Mouse (Mus musculus) kidney, embryonic 14.5 days (tissue): Measurements from ENCODE around the gene Olfr132. TPM values are rescaled to one million over a fixed set of nuclear protein-coding genes. Genes with fewer than 3 reads are reported as not detected.
"Not testable (repeated sequence)": the region's sequence is repeated elsewhere in the genome, so short reads cannot be mapped to it uniquely, and the experiment has no call there.

Source experiments
- ATAC-seq: fragments of 200-750 bp; cut with Nextera tagmentation; 2 replicates; pipeline ENCODE4 v1.8.0; 2017; ENCODE audit warnings: moderate number of reproducible peaks, mild to moderate bottlenecking, moderate TSS enrichment, moderate library complexity; ENCODE audit not compliant: low FRiP score, low TSS enrichment
- H3K27ac ChIP-seq: fragments of 300-500 bp; sonication (generic); 2 replicates; pipeline ENCODE4 v1.5.1; 2014; ENCODE audit warnings: low read depth, mild to moderate bottlenecking, low read length, moderate library complexity, mixed read lengths
- H3K27me3 ChIP-seq: fragments of 300-500 bp; sonication (generic); 2 replicates; pipeline ENCODE4 v1.6.1; 2014; ENCODE audit warnings: mild to moderate bottlenecking, low read length; ENCODE audit not compliant: control insufficient read depth, insufficient read depth
- H3K36me3 ChIP-seq: fragments of 300-500 bp; sonication (generic); 2 replicates; pipeline ENCODE4 v1.6.1; 2014; ENCODE audit warnings: low read length, mixed read lengths; ENCODE audit not compliant: control insufficient read depth, insufficient read depth
- H3K4me1 ChIP-seq: fragments of 300-500 bp; sonication (generic); 2 replicates; pipeline ENCODE4 v1.6.1; 2014; ENCODE audit warnings: low read length, mixed read lengths; ENCODE audit not compliant: control insufficient read depth, insufficient read depth
- H3K4me2 ChIP-seq: fragments of 300-500 bp; sonication (generic); replicated peaks from 2 replicates; pipeline ENCODE4 v1.6.1; 2014; ENCODE audit warnings: low read depth, mild to moderate bottlenecking, low read length
- H3K4me3 ChIP-seq: fragments of 300-500 bp; sonication (generic); 2 replicates; pipeline ENCODE4 v1.5.1; 2014; ENCODE audit warnings: mild to moderate bottlenecking, low read length
- H3K9ac ChIP-seq: fragments of 300-500 bp; sonication (generic); 2 replicates; pipeline ENCODE4 v1.6.1; 2014; ENCODE audit warnings: low read depth, mild to moderate bottlenecking, low read length, moderate library complexity
- H3K9me3 ChIP-seq: fragments of 300-500 bp; sonication (generic); 2 replicates; pipeline ENCODE4 v1.6.1; 2016; ENCODE audit warnings: low read length; ENCODE audit not compliant: control insufficient read depth
- WGBS: fragments of 180-500 bp; shearing (Covaris S2); extraction: QIAGEN DNeasy Blood & Tissue Kit; methylation state at CpG from one replicate; pipeline ENCODE4 v1.1.7; 2014; 5-methylcytosine and 5-hydroxymethylcytosine counted together
- polyA plus RNA-seq: library from polyadenylated mRNA; unstranded; fragments of >200 nt; fragmentation: Nextera tagmentation; extraction: Ambion mirVana; gene quantifications from 2 replicates; pipeline ENCODE4 v1.2.1, GENCODE M21; 2014

Olfr132 gene
- not detected in 2 replicates for polyA plus RNA-seq

DNA sequence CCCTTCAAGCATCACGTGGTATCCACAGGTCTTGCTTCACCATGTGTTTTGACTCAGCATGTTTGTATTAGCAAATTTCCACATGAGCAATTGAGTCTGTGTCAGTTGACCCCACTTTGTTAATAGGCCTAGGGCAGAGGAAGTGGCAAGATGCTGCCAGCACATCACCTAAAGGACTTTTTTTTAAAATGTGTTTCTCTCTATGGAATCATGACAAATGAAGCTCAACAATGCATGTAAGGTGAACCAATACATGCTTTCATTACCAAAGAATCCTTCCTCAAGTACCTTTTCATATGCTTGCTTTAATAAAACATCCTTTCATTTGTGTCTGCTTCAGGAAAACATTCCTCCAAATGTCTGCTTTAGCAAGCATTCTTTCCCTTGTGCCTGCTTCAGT is at the start of gene Olfr132:
Gene Olfr132, minus strand, starts transcription at position 101 of the 400 bp plus-strand sequence.
- H3K9ac ChIP-seq, result no peak within 1 kb of the TSS
- no peak within 1 kb of the TSS for H3K4me2 ChIP-seq
- no peaks in the 10 kb centered on the region for H3K4me1 ChIP-seq
- H3K4me3 ChIP-seq, result no peak within 1 kb of the TSS
- H3K27ac ChIP-seq, result no peak within 1 kb of the TSS
- no peaks in the 10 kb centered on the region for H3K9me3 ChIP-seq
- no peaks in the 10 kb centered on the region for H3K27me3 ChIP-seq
- no peak for ATAC-seq
- WGBS, result 71% methylated on average over 1 of the region's 1 CpGs
- no peaks in the 10 kb centered on the region for H3K36me3 ChIP-seq

DNA sequence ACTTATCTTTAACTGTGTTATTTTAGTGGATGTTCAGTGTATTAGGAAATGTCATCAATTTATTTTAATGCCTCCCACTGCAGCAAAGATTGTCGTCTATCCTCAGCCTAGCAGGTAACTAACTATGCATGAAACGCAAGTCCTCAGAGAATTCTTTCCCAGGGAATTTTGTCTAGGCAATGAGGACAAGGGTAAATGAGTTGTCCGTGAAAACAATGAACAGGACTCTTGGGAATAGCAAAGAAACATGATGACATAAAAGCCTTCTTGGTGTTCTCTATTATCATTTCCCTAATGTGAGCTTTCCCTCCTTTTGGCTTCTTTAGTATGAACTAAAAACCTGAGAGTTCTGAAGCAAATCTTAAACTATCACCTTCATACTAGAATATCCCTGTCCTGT is 36.8 kb upstream of the Olfr132 start, which contains the start of gene Olfr134:
Gene Olfr134, plus strand, starts transcription at position 301 of the 400 bp plus-strand sequence.
- 79% methylated on average over 3 of the region's 3 CpGs for WGBS
- ATAC-seq, result no peak
- H3K9ac ChIP-seq, result no peak within 1 kb of the TSS
- H3K9me3 ChIP-seq, result 0 out of 2 replicates have a peak, but pooled peaks cover 2% of the 10 kb centered on the region
- H3K4me2 ChIP-seq, result no peak within 1 kb of the TSS
- H3K27ac ChIP-seq, result no peak within 1 kb of the TSS
- H3K36me3 ChIP-seq, result no peaks in the 10 kb centered on the region
- no peaks in the 10 kb centered on the region for H3K4me1 ChIP-seq
- H3K4me3 ChIP-seq, result no peak within 1 kb of the TSS
- no peaks in the 10 kb centered on the region for H3K27me3 ChIP-seq

- Histone ChIP-seq H3K36me3 (no peaks in the 10 kb centered on the region), H3K27ac (no peak within 1 kb of the TSS), H3K4me3 (no peak within 1 kb of the TSS), H3K27me3 (no peaks in the 10 kb centered on the region), H3K4me1 (no peaks in the 10 kb centered on the region), H3K9me3 (no peaks in the 10 kb centered on the region), H3K4me2 (no peak within 1 kb of the TSS), H3K9ac (no peak within 1 kb of the TSS)
- WGBS, result 79% methylated on average over 2 of the region's 2 CpGs
- ATAC-seq, result no peak
Observed at GRCm38 (mm10) chr17:38144981-38145380, 10.7 kb upstream of the Olfr132 start, which contains the start of gene Olfr133. TSS of gene Olfr133 (plus strand) at chr17:38145281.

GRCm38 (mm10) chr17:38125371-38125770 is 9.0 kb downstream of the Olfr132 start:
- H3K4me3 ChIP-seq, H3K4me1 ChIP-seq, H3K4me2 ChIP-seq, H3K27me3 ChIP-seq, H3K9ac ChIP-seq, ATAC-seq, H3K27ac ChIP-seq, H3K9me3 ChIP-seq, H3K36me3 ChIP-seq: not testable (repeated sequence)
- WGBS, result 68% methylated on average over 3 of the region's 3 CpGs

DNA sequence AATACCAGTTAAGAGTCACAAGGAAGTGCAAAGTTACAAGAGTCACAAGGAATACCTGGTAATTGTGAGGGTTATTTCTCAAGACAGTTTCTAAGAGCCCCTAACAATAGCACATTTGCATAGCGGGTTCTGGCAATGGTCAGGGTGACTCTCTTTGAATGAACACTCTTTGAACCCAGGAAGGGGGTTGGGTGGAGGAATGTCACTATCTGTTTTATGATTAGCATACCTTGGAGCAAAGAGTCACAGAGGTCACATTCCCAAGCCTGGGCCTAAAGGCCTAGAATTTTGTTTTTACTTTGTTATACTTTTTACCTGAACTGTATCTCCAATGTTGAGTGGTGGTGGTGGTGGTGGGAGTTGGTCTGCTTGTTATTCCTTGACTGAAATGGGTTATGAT is 10.1 kb downstream of the Olfr132 start:
- WGBS, result 83% methylated on average over 1 of the region's 1 CpGs
- ATAC-seq, H3K36me3 ChIP-seq, H3K27me3 ChIP-seq, H3K9me3 ChIP-seq, H3K4me1 ChIP-seq, H3K4me3 ChIP-seq, H3K9ac ChIP-seq, H3K27ac ChIP-seq, H3K4me2 ChIP-seq: not testable (repeated sequence)

- Histone ChIP-seq H3K9me3 (no peaks in the 10 kb centered on the region), H3K4me2 (no peak within 1 kb of the TSS), H3K4me1 (no peaks in the 10 kb centered on the region), H3K4me3 (no peak within 1 kb of the TSS), H3K36me3 (no peaks in the 10 kb centered on the region), H3K27me3 (no peaks in the 10 kb centered on the region), H3K27ac (no peak within 1 kb of the TSS), H3K9ac (no peak within 1 kb of the TSS)
- ATAC-seq, result no peak
Observed at GRCm38 (mm10) chr17:38088593-38088992, 45.7 kb downstream of the Olfr132 start, which contains the start of gene Olfr131. TSS of gene Olfr131 (minus strand) at chr17:38088693.

DNA sequence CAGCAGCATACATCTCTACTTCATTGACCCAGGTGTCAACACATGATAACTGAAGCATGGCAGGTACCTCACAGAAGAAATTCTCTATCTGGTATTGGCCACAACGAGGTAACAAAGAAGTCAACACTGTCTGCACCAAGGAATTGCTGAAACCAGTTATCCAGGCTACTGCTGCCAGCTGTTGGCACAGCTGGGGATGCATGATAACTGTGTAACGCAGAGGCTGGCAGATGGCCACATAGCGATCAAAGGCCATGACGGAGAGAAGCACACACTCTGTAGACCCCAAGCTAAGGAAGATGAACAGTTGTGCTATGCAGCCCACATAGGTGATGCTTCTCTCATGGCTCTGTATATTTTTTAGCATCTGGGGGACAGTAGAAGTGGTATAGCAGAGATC is 52.0 kb downstream of the Olfr132 start:
- Histone ChIP-seq H3K36me3 (no peaks in the 10 kb centered on the region), H3K9me3 (no peaks in the 10 kb centered on the region), H3K4me1 (no peaks in the 10 kb centered on the region), H3K4me2 (no peak overlapping the region), H3K27ac (no peak overlapping the region), H3K27me3 (no peaks in the 10 kb centered on the region), H3K4me3 (no peak overlapping the region), H3K9ac (no peak overlapping the region)
- 81% methylated on average over 4 of the region's 4 CpGs for WGBS
- ATAC-seq, result no peak

Other genes starting within 250 kb of the Olfr132 start
- not detected in 2 replicates for gene Olfr127, start 234.1 kb downstream of the Olfr132 start, polyA plus RNA-seq
- gene Olfr128, start 214.0 kb downstream of the Olfr132 start, polyA plus RNA-seq, result not detected in 2 replicates
- not detected in 2 replicates for gene Olfr761, start 181.4 kb downstream of the Olfr132 start, polyA plus RNA-seq
- not detected in 2 replicates for gene Olfr129, start 74.4 kb downstream of the Olfr132 start, polyA plus RNA-seq
- not detected in 2 replicates for gene Olfr130, start 70.6 kb downstream of the Olfr132 start, polyA plus RNA-seq
- not detected in 2 replicates for gene Olfr131, start 45.8 kb downstream of the Olfr132 start, polyA plus RNA-seq
- gene Olfr133, start 10.8 kb upstream of the Olfr132 start, polyA plus RNA-seq, result not detected in 2 replicates
- gene Olfr134, start 36.9 kb upstream of the Olfr132 start, polyA plus RNA-seq, result not detected in 2 replicates
- gene Olfr135, start 69.8 kb upstream of the Olfr132 start, polyA plus RNA-seq, result not detected in 2 replicates
- gene Olfr138, start 126.5 kb upstream of the Olfr132 start, polyA plus RNA-seq, result not detected in 2 replicates
- gene Olfr137, start 173.0 kb upstream of the Olfr132 start, polyA plus RNA-seq, result not detected in 2 replicates
- not detected in 2 replicates for gene Olfr136, start 195.3 kb upstream of the Olfr132 start, polyA plus RNA-seq